Mouse (Mus musculus) embryonic facial prominence, embryonic 14.5 days (tissue): Measurements from ENCODE around the gene Rab31. TPM values are rescaled to one million over a fixed set of nuclear protein-coding genes. Genes with fewer than 3 reads are reported as not detected.

Source experiments
- ATAC-seq: fragments of 200-750 bp; cut with Nextera tagmentation; 2 replicates; pipeline ENCODE4 v1.8.0; 2017; ENCODE audit warnings: low read depth, moderate number of reproducible peaks, moderate TSS enrichment
- DNase-seq: peaks from one replicate; pipeline ENCODE4 v3.0.0-alpha.2; 2015; ENCODE audit warnings: low spot score
- H3K27ac ChIP-seq: fragments of 300-500 bp; sonication (generic); replicated peaks from 2 replicates; pipeline ENCODE4 v1.5.1; 2014; ENCODE audit warnings: low read depth, mild to moderate bottlenecking, low read length, moderate library complexity
- H3K27me3 ChIP-seq: fragments of 300-500 bp; sonication (generic); replicated peaks from 2 replicates; pipeline ENCODE4 v1.6.1; 2014; ENCODE audit warnings: low read length; ENCODE audit not compliant: control insufficient read depth, insufficient read depth
- H3K36me3 ChIP-seq: fragments of 300-500 bp; sonication (generic); 2 replicates; pipeline ENCODE4 v1.6.1; 2014; ENCODE audit warnings: low read length, mixed read lengths; ENCODE audit not compliant: control insufficient read depth, insufficient read depth
- H3K4me1 ChIP-seq: fragments of 300-500 bp; sonication (generic); 2 replicates; pipeline ENCODE4 v1.6.1; 2014; ENCODE audit warnings: antibody characterized with exemption, low read length; ENCODE audit not compliant: control insufficient read depth, insufficient read depth
- H3K4me2 ChIP-seq: fragments of 300-500 bp; sonication (generic); 2 replicates; pipeline ENCODE4 v1.6.1; 2014; ENCODE audit warnings: low read depth, mild to moderate bottlenecking, low read length, moderate library complexity, mixed read lengths
- H3K4me3 ChIP-seq: fragments of 300-500 bp; sonication (generic); 2 replicates; pipeline ENCODE4 v1.5.1; 2014; ENCODE audit warnings: low read depth, mild to moderate bottlenecking, low read length
- H3K9ac ChIP-seq: fragments of 300-500 bp; sonication (generic); 2 replicates; pipeline ENCODE4 v1.6.1; 2014; ENCODE audit warnings: low read depth, mild to moderate bottlenecking, low read length, moderate library complexity, mixed read lengths
- H3K9me3 ChIP-seq: fragments of 300-500 bp; sonication (generic); 2 replicates; pipeline ENCODE4 v1.6.1; 2016; ENCODE audit warnings: low read length; ENCODE audit not compliant: control insufficient read depth
- WGBS: fragments of 180-500 bp; shearing (Covaris S2); extraction: QIAGEN DNeasy Blood & Tissue Kit; methylation state at CpG from one replicate; pipeline ENCODE4 v1.1.7; 2014; 5-methylcytosine and 5-hydroxymethylcytosine counted together
- polyA plus RNA-seq: library from polyadenylated mRNA; unstranded; fragments of >200 nt; fragmentation: Nextera tagmentation; extraction: Ambion mirVana; gene quantifications from 2 replicates; pipeline ENCODE4 v1.2.1, GENCODE M21; 2014

The Rab31 gene
- polyA plus RNA-seq, 1 experiment from 2014 or later, result 57.6 TPM

DNA sequence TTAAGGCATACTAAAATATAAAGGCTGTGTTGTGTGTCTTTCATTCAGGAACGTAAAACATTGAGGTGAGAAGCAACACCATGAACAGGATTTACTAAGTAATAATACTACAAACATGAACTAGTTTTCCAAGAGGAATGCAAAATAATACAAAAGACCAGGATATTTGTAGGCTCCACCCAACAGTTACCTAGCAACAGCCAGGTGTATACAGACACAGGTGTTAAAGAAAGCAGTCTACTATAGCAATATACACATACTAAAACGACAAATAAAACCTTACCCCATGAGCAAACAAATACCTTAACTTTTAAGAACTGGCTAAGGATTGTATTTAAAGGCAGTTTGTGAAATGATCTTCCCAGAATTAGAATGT, 164.3 kb downstream of the Rab31 start:
- no peaks in the 10 kb centered on the region for H3K27me3 ChIP-seq
- DNase-seq, result no peak
- 81% methylated on average over 2 of the region's 2 CpGs for WGBS
- no peak overlapping the region for H3K9ac ChIP-seq
- H3K4me3 ChIP-seq, result no peak overlapping the region
- peaks cover 35% of the 10 kb centered on the region for H3K4me1 ChIP-seq
- H3K9me3 ChIP-seq, result no peaks in the 10 kb centered on the region
- ATAC-seq, result no peak
- no peak overlapping the region for H3K27ac ChIP-seq
- H3K4me2 ChIP-seq, result no peak overlapping the region
- H3K36me3 ChIP-seq, result no peaks in the 10 kb centered on the region; the same call in 1 of the 2 replicates

DNA sequence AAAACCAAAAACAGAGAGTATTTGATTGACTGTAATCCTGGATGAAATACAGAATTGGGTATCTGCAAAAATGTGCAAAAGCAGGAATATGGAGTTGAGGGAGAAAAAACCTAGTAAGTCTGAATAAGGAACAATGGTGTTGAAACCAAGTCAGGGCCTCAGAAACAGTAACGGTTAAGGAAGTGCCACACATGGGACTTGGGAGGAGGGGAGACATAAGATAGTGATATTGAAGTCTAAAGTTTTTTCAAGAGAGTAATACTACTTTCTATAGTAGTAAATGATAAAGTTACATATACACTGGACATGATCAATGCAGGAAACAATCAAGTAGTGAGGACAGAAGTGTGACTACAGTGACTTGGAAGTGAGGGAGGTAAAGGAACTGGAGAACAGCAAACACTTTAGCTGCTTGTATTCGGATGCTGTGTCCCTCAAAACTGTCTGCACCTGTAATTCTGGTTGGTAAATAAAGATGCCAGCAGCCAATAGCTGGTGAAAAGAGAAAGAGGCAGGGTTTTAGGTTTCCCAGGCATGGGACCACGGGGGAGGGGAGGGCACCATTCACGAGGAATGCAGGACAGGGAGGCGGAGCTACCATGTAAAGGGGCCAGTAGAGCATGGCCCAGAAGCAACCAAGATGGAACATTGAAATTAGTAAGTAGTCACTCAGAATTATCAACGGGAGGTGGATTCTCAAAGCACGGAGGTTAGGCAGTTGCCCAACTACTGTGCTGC, 164.8 kb downstream of the Rab31 start:
- H3K36me3 ChIP-seq, result no peaks in the 10 kb centered on the region; the same call in 1 of the 2 replicates
- no peak overlapping the region for H3K4me3 ChIP-seq
- peak; percentile 29 for DNase-seq
- WGBS, result 48% methylated on average over 7 of the region's 7 CpGs
- peaks cover 35% of the 10 kb centered on the region for H3K4me1 ChIP-seq
- no peak overlapping the region for H3K4me2 ChIP-seq
- no peaks in the 10 kb centered on the region for H3K9me3 ChIP-seq
- H3K27ac ChIP-seq, result no peak overlapping the region
- H3K9ac ChIP-seq, result no peak overlapping the region
- ATAC-seq, result no peak
- H3K27me3 ChIP-seq, result no peaks in the 10 kb centered on the region

DNA sequence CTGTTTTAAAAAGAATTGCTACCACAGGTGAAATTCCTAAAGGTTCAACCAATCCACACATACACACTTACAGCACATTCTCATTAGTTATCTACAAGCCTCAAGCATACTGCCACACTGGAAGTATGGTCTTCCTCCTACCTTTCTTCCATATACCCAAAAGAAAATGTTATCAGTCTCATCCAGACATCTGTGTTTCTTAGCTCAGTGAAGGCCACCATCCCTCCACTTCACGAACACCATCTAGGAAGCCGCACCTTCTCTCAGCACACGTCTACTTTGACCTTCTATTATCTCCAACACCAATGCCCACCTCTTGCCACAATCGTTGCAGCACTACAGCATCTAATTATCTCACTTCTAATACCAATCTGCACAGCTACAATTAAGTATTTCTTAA, 166.5 kb downstream of the Rab31 start:
- no peak overlapping the region for H3K4me2 ChIP-seq
- ATAC-seq, result no peak
- H3K4me3 ChIP-seq, result no peak overlapping the region
- DNase-seq, result no peak
- no peak overlapping the region for H3K27ac ChIP-seq
- no peaks in the 10 kb centered on the region; the same call in 1 of the 2 replicates for H3K36me3 ChIP-seq
- no peak overlapping the region for H3K9ac ChIP-seq
- H3K27me3 ChIP-seq, result no peaks in the 10 kb centered on the region
- H3K4me1 ChIP-seq, result peaks cover 32% of the 10 kb centered on the region
- WGBS, result 83% methylated on average over 4 of the region's 4 CpGs
- no peaks in the 10 kb centered on the region for H3K9me3 ChIP-seq

DNA sequence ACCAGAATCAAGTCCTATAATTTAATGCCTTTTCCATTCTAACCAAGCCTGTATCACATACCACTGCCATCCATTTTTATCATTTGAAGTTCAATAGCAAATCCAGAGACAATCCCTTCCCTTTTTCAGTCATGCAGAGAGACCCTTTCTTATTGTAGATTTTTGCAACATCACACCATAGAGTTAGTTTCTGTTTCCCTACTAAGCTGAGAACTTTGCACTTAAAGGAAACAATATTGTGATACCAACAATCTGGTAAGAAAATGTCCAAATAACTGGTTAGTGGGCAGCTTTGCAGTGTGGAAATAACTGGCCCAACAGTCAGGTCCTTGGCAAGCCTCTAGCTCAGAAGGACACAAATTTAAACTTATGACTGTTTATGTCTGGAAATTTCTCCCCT, 167.7 kb downstream of the Rab31 start:
- H3K27ac ChIP-seq, result no peak overlapping the region
- peaks cover 31% of the 10 kb centered on the region for H3K4me1 ChIP-seq
- H3K4me3 ChIP-seq, result no peak overlapping the region
- H3K27me3 ChIP-seq, result no peaks in the 10 kb centered on the region
- ATAC-seq, result no peak
- no peaks in the 10 kb centered on the region for H3K9me3 ChIP-seq
- DNase-seq, result no peak
- H3K4me2 ChIP-seq, result no peak overlapping the region
- H3K9ac ChIP-seq, result no peak overlapping the region
- H3K36me3 ChIP-seq, result no peaks in the 10 kb centered on the region; the same call in 1 of the 2 replicates

DNA sequence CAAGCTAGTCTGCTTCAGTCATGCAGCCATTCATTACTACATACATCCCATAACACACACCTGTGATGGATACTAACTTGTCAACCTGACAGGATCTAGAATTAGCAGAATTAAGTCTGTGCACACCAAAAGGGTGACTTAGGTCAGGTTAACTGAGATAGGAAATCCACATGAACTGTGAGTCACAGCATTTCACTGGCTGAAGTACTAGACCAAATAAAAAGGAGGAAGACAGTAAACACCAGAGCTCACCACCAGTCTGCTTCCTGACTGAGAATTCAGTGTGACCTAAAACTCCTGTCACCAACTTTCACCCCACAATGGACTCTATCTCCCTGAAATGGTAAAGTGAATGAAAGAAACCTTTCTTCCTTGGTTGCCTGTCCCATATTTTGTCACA, 168.2 kb downstream of the Rab31 start:
- ATAC-seq (no peak), DNase-seq (no peak)
- no peaks in the 10 kb centered on the region for H3K36me3 ChIP-seq
- H3K4me2 ChIP-seq, result no peak overlapping the region
- peaks cover 31% of the 10 kb centered on the region for H3K4me1 ChIP-seq
- no peak overlapping the region for H3K9ac ChIP-seq
- H3K9me3 ChIP-seq, result no peaks in the 10 kb centered on the region
- H3K27ac ChIP-seq, result no peak overlapping the region
- H3K4me3 ChIP-seq, result no peak overlapping the region
- no peaks in the 10 kb centered on the region for H3K27me3 ChIP-seq

Other genes with a start within 250 kb of the Rab31 start
- 0.31 and 1.0 TPM in 2 replicates for gene Tmem232, start 232.0 kb downstream of the Rab31 start, polyA plus RNA-seq
- 203 and 215 TPM in 2 replicates for gene Vapa, start 159.2 kb downstream of the Rab31 start, polyA plus RNA-seq
- gene Txndc2, start 130.6 kb downstream of the Rab31 start, polyA plus RNA-seq, result 0.14 TPM in 1 of 2 replicates, not detected in the other
- 39.5 and 43.3 TPM in 2 replicates for gene Ppp4r1, start 9.8 kb upstream of the Rab31 start, polyA plus RNA-seq
- gene Ralbp1, start 113.0 kb upstream of the Rab31 start, polyA plus RNA-seq, result 88.9 and 95.6 TPM in 2 replicates
- 144 and 157 TPM in 2 replicates for gene Twsg1, start 178.5 kb upstream of the Rab31 start, polyA plus RNA-seq